Mouse (Mus musculus) heart, embryonic 15.5 days (tissue): ENCODE measurements around the gene Csnka2ip. TPM values are rescaled to one million over a fixed set of nuclear protein-coding genes. Genes with fewer than 3 reads are reported as not detected.

ENCODE experiments used
- ATAC-seq: fragments of 200-750 bp; cut with Nextera tagmentation; replicated peaks from 2 replicates; pipeline ENCODE4 v1.8.0; 2017; ENCODE audit warnings: low read depth, moderate TSS enrichment; ENCODE audit not compliant: insufficient number of reproducible peaks, insufficient read depth, low FRiP score
- H3K27ac ChIP-seq: fragments of 300-500 bp; sonication (generic); 2 replicates; pipeline ENCODE4 v1.5.1; 2015; ENCODE audit warnings: mild to moderate bottlenecking, inconsistent platforms
- H3K27me3 ChIP-seq: fragments of 300-500 bp; sonication (generic); 2 replicates; pipeline ENCODE4 v1.6.1; 2015; ENCODE audit warnings: inconsistent platforms
- H3K36me3 ChIP-seq: fragments of 300-500 bp; sonication (generic); 2 replicates; pipeline ENCODE4 v1.6.1; 2015; ENCODE audit warnings: mild to moderate bottlenecking, inconsistent platforms
- H3K4me1 ChIP-seq: fragments of 300-500 bp; sonication (generic); replicated peaks from 2 replicates; pipeline ENCODE4 v1.6.1; 2015; ENCODE audit warnings: inconsistent platforms
- H3K4me2 ChIP-seq: fragments of 300-500 bp; sonication (generic); 2 replicates; pipeline ENCODE4 v1.6.1; 2015; ENCODE audit warnings: inconsistent platforms, mild to moderate bottlenecking, moderate library complexity
- H3K4me3 ChIP-seq: fragments of 300-500 bp; sonication (generic); 2 replicates; pipeline ENCODE4 v1.5.1; 2015; ENCODE audit warnings: mild to moderate bottlenecking, inconsistent platforms
- H3K9ac ChIP-seq: fragments of 300-500 bp; sonication (generic); 2 replicates; pipeline ENCODE4 v1.6.1; 2015; ENCODE audit warnings: mild to moderate bottlenecking, inconsistent platforms
- H3K9me3 ChIP-seq: fragments of 300-500 bp; sonication (generic); replicated peaks from 2 replicates; pipeline ENCODE4 v1.6.1; 2016; ENCODE audit warnings: inconsistent platforms
- WGBS: fragments of 180-500 bp; shearing (Covaris S2); methylation state at CpG from one replicate; pipeline ENCODE4 v1.1.7; 2015; ENCODE audit warnings: mixed read lengths; 5-methylcytosine and 5-hydroxymethylcytosine counted together
- polyA plus RNA-seq: library from polyadenylated mRNA; unstranded; fragments of >200 nt; fragmentation: Nextera tagmentation; extraction: Ambion mirVana; gene quantifications from 2 replicates; pipeline ENCODE4 v1.2.1, GENCODE M21; 2015

Gene Csnka2ip
- polyA plus RNA-seq, 1 experiment from 2014 or later = not detected

DNA sequence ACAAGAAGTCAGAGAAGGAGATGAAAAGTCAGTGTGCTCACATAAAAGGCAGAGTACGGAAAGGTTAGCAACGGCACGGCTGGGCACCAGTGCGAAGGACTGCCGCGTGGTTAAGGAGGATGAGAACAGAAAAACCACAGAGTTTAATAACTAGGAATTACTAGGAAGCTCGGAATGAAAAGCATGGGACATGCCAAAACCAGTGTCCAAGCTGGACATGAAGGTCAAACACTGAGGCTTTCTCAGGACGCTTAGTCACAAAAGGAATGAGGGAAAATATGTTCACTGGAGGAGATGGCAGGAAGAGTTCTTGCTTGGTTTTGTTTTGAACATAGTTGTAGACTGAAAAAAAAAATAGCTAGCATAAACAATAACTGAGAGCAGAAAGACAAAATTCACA lies 32.7 kb downstream of the Csnka2ip start:
- 83% methylated on average over 8 of the region's 8 CpGs for WGBS
- Histone ChIP-seq H3K4me2 (no peak overlapping the region), H3K27ac (no peak overlapping the region), H3K9me3 (no peaks in the 10 kb centered on the region), H3K36me3 (no peaks in the 10 kb centered on the region), H3K4me1 (no peaks in the 10 kb centered on the region), H3K4me3 (no peak overlapping the region), H3K27me3 (no peaks in the 10 kb centered on the region), H3K9ac (no peak overlapping the region)
- no peak for ATAC-seq

DNA sequence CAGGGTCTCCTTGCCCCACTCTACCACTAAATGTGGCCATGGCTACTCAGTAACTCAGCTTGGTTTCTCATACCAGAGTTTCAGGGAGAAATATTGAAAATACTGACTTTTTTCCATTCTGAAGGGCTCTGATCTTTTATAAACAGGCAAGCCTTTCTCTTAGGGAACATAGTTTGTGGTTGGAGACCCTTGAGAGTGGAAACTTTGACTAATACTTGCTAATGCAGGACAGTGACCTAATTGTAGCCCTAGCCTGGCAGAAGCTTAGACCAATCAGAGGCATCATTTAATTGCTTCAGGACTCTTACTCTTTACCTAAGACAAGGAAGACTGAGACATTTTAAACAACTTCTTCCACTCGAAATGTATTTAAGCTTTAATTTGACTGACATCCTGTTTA lies 39.1 kb downstream of the Csnka2ip start:
- Histone ChIP-seq H3K36me3 (no peaks in the 10 kb centered on the region), H3K4me3 (no peak overlapping the region), H3K27ac (no peak overlapping the region), H3K4me2 (no peak overlapping the region), H3K4me1 (no peaks in the 10 kb centered on the region), H3K9me3 (no peaks in the 10 kb centered on the region), H3K27me3 (no peaks in the 10 kb centered on the region), H3K9ac (no peak overlapping the region)
- no peak for ATAC-seq
- WGBS = 54% methylated on average over 1 of the region's 1 CpGs

DNA sequence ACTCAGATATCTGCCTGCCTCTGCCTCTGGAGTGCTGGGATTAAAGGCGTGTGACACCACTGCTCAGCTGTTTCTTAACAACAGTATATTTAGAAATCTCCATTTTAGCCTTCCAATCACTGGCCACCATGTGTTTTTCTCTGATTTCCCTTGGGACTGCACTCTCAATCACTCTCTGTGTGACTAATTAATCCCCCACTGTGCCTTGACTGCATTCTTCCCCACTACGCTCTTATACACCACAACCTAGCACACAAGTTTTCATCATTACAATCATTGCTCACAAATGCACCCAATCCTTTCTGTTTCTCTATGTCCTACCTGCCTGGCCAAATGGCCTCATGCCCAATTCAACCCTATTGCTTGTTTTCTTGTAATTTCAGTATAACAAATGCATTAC lies 43.7 kb downstream of the Csnka2ip start:
- Histone ChIP-seq H3K27me3 (no peaks in the 10 kb centered on the region), H3K27ac (no peak overlapping the region), H3K4me1 (no peaks in the 10 kb centered on the region), H3K9ac (no peak overlapping the region), H3K4me3 (no peak overlapping the region), H3K4me2 (no peak overlapping the region), H3K9me3 (no peaks in the 10 kb centered on the region), H3K36me3 (no peaks in the 10 kb centered on the region)
- WGBS = 81% methylated on average over 2 of the region's 2 CpGs
- no peak for ATAC-seq

DNA sequence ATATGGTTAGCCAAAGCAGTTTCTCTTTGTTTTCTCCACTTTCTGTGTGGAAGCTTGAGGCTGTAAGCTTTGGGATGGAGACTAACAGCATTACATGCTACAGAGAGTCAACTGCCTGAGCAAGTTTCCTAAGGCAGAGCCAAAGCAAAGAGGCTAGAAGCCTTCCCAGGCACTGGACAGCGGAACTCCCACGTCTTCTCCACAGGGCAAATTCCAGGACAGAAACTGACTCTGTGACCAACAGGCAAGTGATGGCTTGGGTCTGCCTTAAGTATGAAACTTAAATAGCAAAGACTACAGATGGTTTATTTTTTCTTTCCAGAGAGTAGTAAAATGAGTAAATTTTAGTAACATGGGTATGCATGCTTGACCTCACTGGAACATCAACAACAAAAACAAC lies 75.3 kb downstream of the Csnka2ip start:
- WGBS = 80% methylated on average over 2 of the region's 2 CpGs
- H3K9ac ChIP-seq = no peak overlapping the region
- ATAC-seq = no peak
- no peaks in the 10 kb centered on the region for H3K4me1 ChIP-seq
- H3K36me3 ChIP-seq = no peaks in the 10 kb centered on the region
- H3K27ac ChIP-seq = no peak overlapping the region
- no peak overlapping the region for H3K4me2 ChIP-seq
- H3K4me3 ChIP-seq = no peak overlapping the region
- H3K9me3 ChIP-seq = no peaks in the 10 kb centered on the region
- H3K27me3 ChIP-seq = no peaks in the 10 kb centered on the region

DNA sequence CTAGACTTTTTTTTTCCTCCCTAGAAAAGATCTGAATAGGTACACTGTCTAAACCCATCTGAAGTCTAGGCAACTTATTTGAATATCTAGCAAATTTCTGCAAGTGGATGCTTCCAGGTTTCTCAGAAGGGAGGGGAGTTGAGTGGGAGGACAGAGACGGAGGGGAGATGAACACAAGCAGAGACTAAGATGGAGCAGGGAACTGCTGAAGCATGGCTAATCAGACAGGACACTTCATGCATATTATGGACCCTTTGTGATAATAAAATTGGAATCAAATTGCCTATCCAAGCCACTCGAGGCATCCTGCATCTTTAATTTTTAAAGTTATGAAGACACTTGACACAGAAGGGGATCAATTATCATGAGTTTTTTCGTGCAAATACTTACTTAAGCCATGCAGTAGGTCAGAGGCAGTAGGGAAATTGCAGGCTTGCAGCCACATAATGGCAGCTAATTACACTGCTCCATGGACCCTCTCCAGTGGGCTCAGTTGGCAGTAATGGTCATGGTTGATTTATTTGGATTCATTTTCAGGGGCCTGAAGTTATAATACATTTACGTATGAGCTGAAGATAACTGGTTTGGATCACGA lies 78.1 kb downstream of the Csnka2ip start:
- H3K4me3 ChIP-seq = no peak overlapping the region
- H3K9me3 ChIP-seq = no peaks in the 10 kb centered on the region
- no peak overlapping the region for H3K4me2 ChIP-seq
- no peak for ATAC-seq
- H3K9ac ChIP-seq = no peak overlapping the region
- no peaks in the 10 kb centered on the region for H3K4me1 ChIP-seq
- WGBS = 68% methylated on average over 5 of the region's 5 CpGs
- no peaks in the 10 kb centered on the region for H3K27me3 ChIP-seq
- H3K36me3 ChIP-seq = no peaks in the 10 kb centered on the region
- no peak overlapping the region for H3K27ac ChIP-seq

DNA sequence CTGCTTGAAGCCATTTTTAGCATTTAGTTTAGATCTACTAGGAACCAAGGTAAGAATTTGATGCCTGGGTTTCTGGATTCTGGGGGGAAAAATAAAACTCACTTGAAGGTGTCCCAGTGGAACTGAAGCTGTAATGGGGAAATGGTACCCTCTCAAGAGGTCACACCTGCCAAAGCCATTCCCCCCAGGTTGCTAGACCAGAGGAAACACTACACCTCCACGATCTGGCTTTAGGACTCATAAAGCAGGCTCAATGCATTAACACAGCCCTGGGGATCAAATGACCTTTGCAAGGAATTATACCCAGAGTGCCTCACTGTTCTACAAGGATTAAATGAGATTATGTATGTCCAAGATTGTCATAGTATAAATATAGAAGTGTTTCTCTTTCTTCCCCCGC lies 88.8 kb downstream of the Csnka2ip start:
- no peaks in the 10 kb centered on the region for H3K9me3 ChIP-seq
- no peaks in the 10 kb centered on the region for H3K4me1 ChIP-seq
- 65% methylated on average over 2 of the region's 2 CpGs for WGBS
- no peaks in the 10 kb centered on the region for H3K27me3 ChIP-seq
- no peak overlapping the region for H3K4me3 ChIP-seq
- H3K36me3 ChIP-seq = no peaks in the 10 kb centered on the region
- ATAC-seq = no peak
- H3K9ac ChIP-seq = no peak overlapping the region
- H3K4me2 ChIP-seq = no peak overlapping the region
- no peak overlapping the region for H3K27ac ChIP-seq

Other genes starting within 250 kb of the Csnka2ip start
- gene 4930453N24Rik, start 168.8 kb upstream of the Csnka2ip start, polyA plus RNA-seq = 12.9 and 15.2 TPM in 2 replicates
- 4.4 and 5.2 TPM in 2 replicates for gene Zfp654, start 249.2 kb upstream of the Csnka2ip start, polyA plus RNA-seq
- gene Cggbp1, start 249.6 kb upstream of the Csnka2ip start, polyA plus RNA-seq = 45.2 and 47.8 TPM in 2 replicates